In genomic region chr5:65107773-65108432, GRCm38 (mm10) we compare ENCODE assay signal across 8 mouse cellular contexts. TPM values are rescaled to one million over a fixed set of nuclear protein-coding genes. Genes with fewer than 3 reads are reported as not detected.
DNase-seq lines count a peak whose midpoint lies in the region; ATAC-seq and TF ChIP-seq lines count a peak whose summit lies in the region.

No protein-coding gene starts in this region.

- 4% methylated on average over 28 of the region's 42 CpGs for WGBS in embryonic facial prominence, embryonic 11.5 days
- WGBS in heart, embryonic 13.5 days, result 2% methylated on average over 38 of the region's 42 CpGs
- 1% methylated on average over 42 of the region's 42 CpGs for WGBS in kidney, postnatal 0 days

- peak overlapping the region; percentile 90 for H3K4me3 ChIP-seq in embryonic facial prominence, embryonic 11.5 days (ENCODE audit: low read depth, low read length)
- H3K4me3 ChIP-seq in heart, embryonic 13.5 days, result peak overlapping the region; percentile 83
- peak overlapping the region; percentile 94 for H3K4me3 ChIP-seq in kidney, postnatal 0 days (replicated peaks; ENCODE audit: low read depth, low read length)

- H3K27me3 ChIP-seq in embryonic facial prominence, embryonic 11.5 days (ENCODE audit: control insufficient read depth, insufficient read depth, low read length), result no peaks in the 10 kb centered on the region
- H3K27me3 ChIP-seq in heart, embryonic 13.5 days (replicated peaks), result no peaks in the 10 kb centered on the region
- no peaks in the 10 kb centered on the region for H3K27me3 ChIP-seq in kidney, postnatal 0 days (ENCODE audit: insufficient read depth, low read length)

- H3K36me3 ChIP-seq in embryonic facial prominence, embryonic 11.5 days (replicated peaks; ENCODE audit: control insufficient read depth, insufficient read depth, low read depth, low read length), result no peaks in the 10 kb centered on the region
- no peaks in the 10 kb centered on the region for H3K36me3 ChIP-seq in heart, embryonic 13.5 days
- H3K36me3 ChIP-seq in kidney, postnatal 0 days (ENCODE audit: insufficient read depth, low read length), result no peaks in the 10 kb centered on the region

- TF ChIP-seq CTCF in kidney, postnatal 0 days (IDR thresholded peaks at IDR 0.05; ENCODE audit: low read depth), result no peak

- H3K4me2 ChIP-seq in embryonic facial prominence, embryonic 11.5 days (ENCODE audit: low read depth, low read length), result peak overlapping the region; percentile 82
- peak overlapping the region; percentile 81 for H3K4me2 ChIP-seq in heart, embryonic 13.5 days
- peak overlapping the region; percentile 90 for H3K4me2 ChIP-seq in kidney, postnatal 0 days (ENCODE audit: low read length)

- H3K27ac ChIP-seq in embryonic facial prominence, embryonic 11.5 days (replicated peaks; ENCODE audit: low read depth, low read length), result peak overlapping the region; percentile 59
- H3K27ac ChIP-seq in heart, embryonic 13.5 days (replicated peaks), result peak overlapping the region; percentile 85
- H3K27ac ChIP-seq in kidney, postnatal 0 days, result peak overlapping the region; percentile 92

- ATAC-seq in embryonic facial prominence, embryonic 11.5 days (replicated peaks; ENCODE audit: insufficient number of reproducible peaks, low FRiP score, low TSS enrichment, low read depth), result peak; percentile 73; the same call in 1 of the 2 replicates
- ATAC-seq in heart, embryonic 13.5 days (ENCODE audit: extremely low read depth, insufficient number of reproducible peaks, low FRiP score, low TSS enrichment), result 0 out of 2 replicates have a peak, but pooled peaks have one; percentile 7
- no peak; the same call in 1 of the 2 replicates for ATAC-seq in kidney, postnatal 0 days (replicated peaks; ENCODE audit: low FRiP score, low read depth)
- peak; percentile 74 for ATAC-seq in megakaryocyte, adult 5-6 weeks (ENCODE audit: poor library complexity, severe bottlenecking)

- no peaks in the 10 kb centered on the region for H3K4me1 ChIP-seq in embryonic facial prominence, embryonic 11.5 days (ENCODE audit: control insufficient read depth, insufficient read depth, low read length)
- H3K4me1 ChIP-seq in heart, embryonic 13.5 days, result peaks cover 35% of the 10 kb centered on the region
- peaks cover under 1% of the 10 kb centered on the region; the same call in 1 of the 2 replicates for H3K4me1 ChIP-seq in kidney, postnatal 0 days (replicated peaks; ENCODE audit: insufficient read depth, low read length)

- no peaks in the 10 kb centered on the region for H3K9me3 ChIP-seq in embryonic facial prominence, embryonic 11.5 days (replicated peaks; ENCODE audit: control insufficient read depth, low read length)
- no peaks in the 10 kb centered on the region for H3K9me3 ChIP-seq in heart, embryonic 13.5 days
- no peaks in the 10 kb centered on the region for H3K9me3 ChIP-seq in kidney, postnatal 0 days (replicated peaks; ENCODE audit: low read length)

- DNase-seq in CD4-positive helper T cell, adult 2 months (ENCODE audit: low read depth, low spot score), result peak; percentile 30
- DNase-seq in Muller cell, postnatal 12 days (ENCODE audit: inconsistent ontology term), result peak; percentile 62
- DNase-seq in embryonic facial prominence, embryonic 11.5 days (ENCODE audit: low spot score), result peak; percentile 34
- DNase-seq in kidney, postnatal 0 days (ENCODE audit: low spot score), result no peak
- peak; percentile 18 to 41 for DNase-seq in spleen, postnatal 36 days (ENCODE audit: low spot score in 2 of 2)
- DNase-seq in left cerebral cortex, adult 11 months (ENCODE audit: low spot score), result no peak

- peak overlapping the region; percentile 87 for H3K9ac ChIP-seq in embryonic facial prominence, embryonic 11.5 days (replicated peaks; ENCODE audit: low read length)
- H3K9ac ChIP-seq in heart, embryonic 13.5 days, result peak overlapping the region; percentile 97
- H3K9ac ChIP-seq in kidney, postnatal 0 days (ENCODE audit: low read depth, low read length), result peak overlapping the region; percentile 96

RNA-seq across cellular contexts. Expression of gene Klhl5, which starts 0.6 kb away (rescaled TPM):
- polyA plus RNA-seq in embryonic facial prominence, embryonic 11.5 days (2014; fragmentation: Nextera tagmentation; extraction: Ambion mirVana), result 13.5 and 14.9 TPM in 2 replicates
- 12.3 and 14.1 TPM in 2 replicates for polyA plus RNA-seq in heart, embryonic 13.5 days (2015; fragmentation: Nextera tagmentation; extraction: Ambion mirVana)
- polyA plus RNA-seq in kidney, postnatal 0 days (2015; fragmentation: Nextera tagmentation; extraction: Ambion mirVana), result 26.5 and 27.5 TPM in 2 replicates
- 63.3 and 74.9 TPM in 2 replicates for total RNA-seq in megakaryocyte, adult 5-6 weeks (2015)
- 47.5 and 50.7 TPM in 2 replicates for total RNA-seq in megakaryocyte, adult 5-6 weeks (2017)

RNA-seq across cellular contexts. Expression of gene Tmem156, which starts 16.0 kb away (rescaled TPM):
- not detected in 2 replicates for polyA plus RNA-seq in embryonic facial prominence, embryonic 11.5 days (2014; fragmentation: Nextera tagmentation; extraction: Ambion mirVana)
- polyA plus RNA-seq in heart, embryonic 13.5 days (2015; fragmentation: Nextera tagmentation; extraction: Ambion mirVana), result 0.19 TPM in 1 of 2 replicates, not detected in the other
- 0.18 and 0.19 TPM in 2 replicates for polyA plus RNA-seq in kidney, postnatal 0 days (2015; fragmentation: Nextera tagmentation; extraction: Ambion mirVana)
- 34.8 and 37.4 TPM in 2 replicates for total RNA-seq in megakaryocyte, adult 5-6 weeks (2015)
- 54.5 and 54.9 TPM in 2 replicates for total RNA-seq in megakaryocyte, adult 5-6 weeks (2017)

Comparison
In these comparisons a context has a peak if more than half of its experiments do, and no peak if none do; other contexts are left out.
1. DNase-seq: peak in CD4-positive helper T cell, adult 2 months (single experiment), Muller cell, postnatal 12 days (single experiment), embryonic facial prominence, embryonic 11.5 days (single experiment) and spleen, postnatal 36 days (2 of 2); none in kidney, postnatal 0 days (single experiment) and left cerebral cortex, adult 11 months (single experiment).
2. Peak in every context shown above with its lines, with median percentiles within 50 percentile points of each other: H3K27ac ChIP-seq, H3K4me2 ChIP-seq, H3K4me3 ChIP-seq and H3K9ac ChIP-seq.